Mouse (Mus musculus) heart, embryonic 16.5 days (tissue): ENCODE measurements around the gene Tomm20. TPM values are rescaled to one million over a fixed set of nuclear protein-coding genes. Genes with fewer than 3 reads are reported as not detected.

Experiments used
- ATAC-seq: fragments of 200-750 bp; cut with Nextera tagmentation; replicated peaks from 2 replicates; pipeline ENCODE4 v1.8.0; 2017; ENCODE audit warnings: moderate number of reproducible peaks; ENCODE audit not compliant: insufficient read depth, low FRiP score; ENCODE audit errors: extremely low read depth
- H3K27ac ChIP-seq: fragments of 300-500 bp; sonication (generic); 2 replicates; pipeline ENCODE4 v1.5.1; 2014; ENCODE audit warnings: mild to moderate bottlenecking, low read length, control low read depth, moderate library complexity
- H3K27me3 ChIP-seq: fragments of 300-500 bp; sonication (generic); 2 replicates; pipeline ENCODE4 v1.6.1; 2014; ENCODE audit warnings: low read length, mixed read lengths; ENCODE audit not compliant: control insufficient read depth, insufficient read depth
- H3K36me3 ChIP-seq: fragments of 300-500 bp; sonication (generic); 2 replicates; pipeline ENCODE4 v1.6.1; 2014; ENCODE audit not compliant: control insufficient read depth, insufficient read depth
- H3K4me1 ChIP-seq: fragments of 300-500 bp; sonication (generic); 2 replicates; pipeline ENCODE4 v1.6.1; 2014; ENCODE audit warnings: low read length, mixed read lengths; ENCODE audit not compliant: control insufficient read depth, insufficient read depth
- H3K4me2 ChIP-seq: fragments of 300-500 bp; sonication (generic); 2 replicates; pipeline ENCODE4 v1.6.1; 2014; ENCODE audit warnings: low read depth, mild to moderate bottlenecking, control low read depth, low read length
- H3K4me3 ChIP-seq: fragments of 300-500 bp; sonication (generic); 2 replicates; pipeline ENCODE4 v1.5.1; 2014; ENCODE audit warnings: mild to moderate bottlenecking, control low read depth, low read length
- H3K9ac ChIP-seq: fragments of 300-500 bp; sonication (generic); 2 replicates; pipeline ENCODE4 v1.6.1; 2014; ENCODE audit warnings: low read length, control low read depth
- H3K9me3 ChIP-seq: fragments of 300-500 bp; sonication (generic); replicated peaks from 2 replicates; pipeline ENCODE4 v1.6.1; 2016; ENCODE audit warnings: low read length; ENCODE audit not compliant: control insufficient read depth
- WGBS: fragments of 180-500 bp; shearing (Covaris S2); extraction: QIAGEN DNeasy Blood & Tissue Kit; methylation state at CpG from one replicate; pipeline ENCODE4 v1.1.7; 2014; 5-methylcytosine and 5-hydroxymethylcytosine counted together
- polyA plus RNA-seq: library from polyadenylated mRNA; unstranded; fragments of >200 nt; fragmentation: Nextera tagmentation; extraction: Ambion mirVana; gene quantifications from 2 replicates; pipeline ENCODE4 v1.2.1, GENCODE M21; 2015

Gene Tomm20
- polyA plus RNA-seq, 1 experiment from 2014 or later: 196 TPM

GRCm38 (mm10) chr8:126978028-126978427, 32.4 kb upstream of the Tomm20 start:
- no peak for ATAC-seq
- WGBS: 78% methylated on average over 10 of the region's 10 CpGs
- H3K27ac ChIP-seq: no peak overlapping the region
- no peaks in the 10 kb centered on the region for H3K36me3 ChIP-seq
- H3K4me3 ChIP-seq: no peak overlapping the region
- no peaks in the 10 kb centered on the region for H3K9me3 ChIP-seq
- no peak overlapping the region for H3K9ac ChIP-seq
- H3K27me3 ChIP-seq: peaks cover 3% of the 10 kb centered on the region; the same call in 1 of the 2 replicates
- H3K4me1 ChIP-seq: no peaks in the 10 kb centered on the region
- H3K4me2 ChIP-seq: no peak overlapping the region

GRCm38 (mm10) chr8:126976608-126977348, 31.1 kb upstream of the Tomm20 start:
- no peak for ATAC-seq
- Histone ChIP-seq H3K4me3 (no peak overlapping the region), H3K27ac (no peak overlapping the region), H3K9me3 (no peaks in the 10 kb centered on the region), H3K36me3 (no peaks in the 10 kb centered on the region), H3K4me2 (no peak overlapping the region), H3K4me1 (no peaks in the 10 kb centered on the region), H3K27me3 (peaks cover 3% of the 10 kb centered on the region; the same call in 1 of the 2 replicates), H3K9ac (no peak overlapping the region)
- 64% methylated on average over 8 of the region's 8 CpGs for WGBS

- Histone ChIP-seq H3K27me3 (peaks cover 3% of the 10 kb centered on the region; the same call in 1 of the 2 replicates), H3K4me1 (0 out of 2 replicates have a peak, but pooled peaks cover 2% of the 10 kb centered on the region), H3K27ac (no peak overlapping the region), H3K4me2 (no peak overlapping the region), H3K9ac (no peak overlapping the region), H3K9me3 (no peaks in the 10 kb centered on the region), H3K4me3 (no peak overlapping the region), H3K36me3 (no peaks in the 10 kb centered on the region)
- no peak for ATAC-seq
- WGBS: 17% methylated on average over 1 of the region's 1 CpGs
Observed at GRCm38 (mm10) chr8:126975706-126976105, 30.1 kb upstream of the Tomm20 start.

GRCm38 (mm10) chr8:126974511-126974910, 28.9 kb upstream of the Tomm20 start:
- 71% methylated on average over 4 of the region's 4 CpGs for WGBS
- Histone ChIP-seq H3K4me2 (no peak overlapping the region), H3K4me3 (no peak overlapping the region)

GRCm38 (mm10) chr8:126973686-126974265, 28.1 kb upstream of the Tomm20 start:
- no peak for ATAC-seq
- no peak overlapping the region for H3K4me2 ChIP-seq
- no peak overlapping the region for H3K9ac ChIP-seq
- no peak overlapping the region for H3K27ac ChIP-seq
- no peak overlapping the region for H3K4me3 ChIP-seq
- no peaks in the 10 kb centered on the region for H3K9me3 ChIP-seq
- H3K27me3 ChIP-seq: peaks cover 3% of the 10 kb centered on the region; the same call in 1 of the 2 replicates
- peaks cover 8% of the 10 kb centered on the region for H3K4me1 ChIP-seq
- WGBS: 62% methylated on average over 9 of the region's 9 CpGs
- H3K36me3 ChIP-seq: no peaks in the 10 kb centered on the region

More at GRCm38 (mm10) chr8:126974511-126974910, 28.9 kb upstream of the Tomm20 start:
- Histone ChIP-seq H3K36me3 (no peaks in the 10 kb centered on the region), H3K27me3 (peaks cover 3% of the 10 kb centered on the region; the same call in 1 of the 2 replicates), H3K9me3 (no peaks in the 10 kb centered on the region), H3K27ac (no peak overlapping the region), H3K9ac (no peak overlapping the region), H3K4me1 (peaks cover 8% of the 10 kb centered on the region)
- no peak for ATAC-seq

- peaks cover 4% of the 10 kb centered on the region; the same call in 1 of the 2 replicates for H3K36me3 ChIP-seq
- no peak overlapping the region for H3K4me3 ChIP-seq
- ATAC-seq: no peak
- no peak overlapping the region for H3K27ac ChIP-seq
- H3K9ac ChIP-seq: no peak overlapping the region
- no peak overlapping the region for H3K4me2 ChIP-seq
- H3K4me1 ChIP-seq: peaks cover 8% of the 10 kb centered on the region
- H3K27me3 ChIP-seq: no peaks in the 10 kb centered on the region
- WGBS: 64% methylated on average over 2 of the region's 2 CpGs
- H3K9me3 ChIP-seq: no peaks in the 10 kb centered on the region
Observed at GRCm38 (mm10) chr8:126972649-126973048, 27.0 kb upstream of the Tomm20 start.

GRCm38 (mm10) chr8:126972102-126972501, 26.5 kb upstream of the Tomm20 start:
- Histone ChIP-seq H3K27me3 (no peaks in the 10 kb centered on the region), H3K4me2 (no peak overlapping the region), H3K9me3 (no peaks in the 10 kb centered on the region), H3K9ac (no peak overlapping the region), H3K27ac (no peak overlapping the region), H3K4me1 (peaks cover 8% of the 10 kb centered on the region), H3K4me3 (no peak overlapping the region), H3K36me3 (peaks cover 8% of the 10 kb centered on the region)
- 82% methylated on average over 2 of the region's 2 CpGs for WGBS
- no peak for ATAC-seq

- Histone ChIP-seq H3K36me3 (peaks cover 10% of the 10 kb centered on the region), H3K9me3 (no peaks in the 10 kb centered on the region), H3K4me3 (peak overlapping the region; percentile 94), H3K4me2 (peak overlapping the region; percentile 98), H3K4me1 (peaks cover 8% of the 10 kb centered on the region), H3K27ac (peak overlapping the region; percentile 67), H3K27me3 (no peaks in the 10 kb centered on the region), H3K9ac (peak overlapping the region; percentile 82)
- ATAC-seq: peak; percentile 17; the same call in 1 of the 2 replicates
- WGBS: 11% methylated on average over 13 of the region's 13 CpGs
Observed at GRCm38 (mm10) chr8:126971314-126971664, 25.6 kb upstream of the Tomm20 start.
